Mouse (Mus musculus) C2C12 (cell line): ENCODE data around the gene Snapc5. TPM values are rescaled to one million over a fixed set of nuclear protein-coding genes. Genes with fewer than 3 reads are reported as not detected.

Experiments
- H3K27me3 ChIP-seq: one replicate; pipeline ENCODE4 v1.6.1; 2011; ENCODE audit not compliant: control insufficient read depth, insufficient read depth, insufficient read length
- H3K36me3 ChIP-seq: one replicate; pipeline ENCODE4 v1.6.1; 2011; ENCODE audit not compliant: control insufficient read depth, insufficient read depth
- H3K4me3 ChIP-seq: one replicate; pipeline ENCODE4 v1.5.1; 2011; ENCODE audit warnings: mild to moderate bottlenecking, control low read depth; ENCODE audit not compliant: poor library complexity, insufficient read depth, severe bottlenecking
- H3K79me2 ChIP-seq: one replicate; pipeline ENCODE4 v1.6.1; 2011; ENCODE audit not compliant: control insufficient read depth, insufficient read depth
- H3K79me3 ChIP-seq: one replicate; pipeline ENCODE4 v1.6.1; 2011; ENCODE audit warnings: low read depth, control low read depth
- H3ac ChIP-seq: one replicate; pipeline ENCODE3; 2011; ENCODE audit warnings: low read depth; ENCODE audit not compliant: control insufficient read depth, insufficient read length
- CEBPB ChIP-seq: IDR thresholded peaks from one replicate; pipeline ENCODE4 v1.6.1; 2011; ENCODE audit warnings: low read depth, mild to moderate bottlenecking, control low read depth, moderate library complexity
- CTCF ChIP-seq: IDR thresholded peaks from one replicate; pipeline ENCODE4 v1.5.1; 2011; ENCODE audit not compliant: control insufficient read depth, insufficient read depth, insufficient read length
- FOSL1 ChIP-seq: IDR thresholded peaks from one replicate; pipeline ENCODE4 v1.8.0; 2011; ENCODE audit warnings: mild to moderate bottlenecking, low read length; ENCODE audit not compliant: poor library complexity, insufficient read depth, severe bottlenecking
- MAX ChIP-seq: IDR thresholded peaks from one replicate; pipeline ENCODE4 v1.6.1; 2011; ENCODE audit warnings: mild to moderate bottlenecking, control low read depth
- MYOD1 ChIP-seq: IDR thresholded peaks from one replicate; pipeline ENCODE4 v1.6.1; 2011; ENCODE audit warnings: low read depth; ENCODE audit not compliant: control insufficient read depth, insufficient read length
- MYOG ChIP-seq: IDR thresholded peaks from one replicate; pipeline ENCODE4 v1.6.1; 2011; ENCODE audit not compliant: control insufficient read depth, insufficient read length; ENCODE audit errors: extremely low read depth
- USF1 ChIP-seq: IDR thresholded peaks from one replicate; pipeline ENCODE4 v1.6.1; 2011; ENCODE audit warnings: low read depth, mild to moderate bottlenecking, control low read depth, moderate library complexity
- polyA plus RNA-seq: library from polyadenylated mRNA; unstranded; fragments of >200 nt; fragmentation: generic; extraction: Trizol; gene quantifications from one replicate; pipeline ENCODE4 v1.2.1, GENCODE M21; 2012; ENCODE audit warnings: missing spikeins

Gene Snapc5
- polyA plus RNA-seq, 1 experiment: 6.0 TPM

GRCm38 (mm10) chr9:64220603-64221002, 41.5 kb downstream of the Snapc5 start:
- no peaks in the 10 kb centered on the region for H3K27me3 ChIP-seq
- H3K4me3 ChIP-seq: no peak overlapping the region
- TF ChIP-seq CTCF: no peak
- TF ChIP-seq FOSL1: no peak
- TF ChIP-seq MAX: no peak
- no peak for TF ChIP-seq MYOG
- TF ChIP-seq CEBPB: no peak
- peaks cover 67% of the 10 kb centered on the region for H3K79me2 ChIP-seq
- H3ac ChIP-seq: no peak overlapping the region
- H3K79me3 ChIP-seq: peaks cover 10% of the 10 kb centered on the region
- no peaks in the 10 kb centered on the region for H3K36me3 ChIP-seq

DNA sequence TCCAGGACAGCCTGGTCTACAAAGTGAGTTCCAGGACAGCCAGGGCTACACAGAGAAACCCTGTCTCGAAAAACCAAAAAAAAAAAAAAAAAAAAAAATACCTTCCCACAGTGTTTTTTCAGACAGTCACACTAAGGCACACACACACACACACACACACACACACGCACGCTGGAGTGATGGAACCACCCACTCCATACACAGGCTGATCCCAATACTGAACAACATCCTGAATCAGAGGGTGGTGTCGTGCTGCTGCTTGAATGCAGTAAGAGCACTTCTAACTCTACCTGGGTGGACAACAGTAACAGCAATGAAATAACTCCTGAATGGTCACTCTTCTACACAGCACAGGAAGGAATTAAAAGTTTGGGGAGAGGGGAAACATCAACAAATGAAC, 42.4 kb downstream of the Snapc5 start:
- H3ac ChIP-seq: no peak overlapping the region
- H3K36me3 ChIP-seq: no peaks in the 10 kb centered on the region
- peaks cover 58% of the 10 kb centered on the region for H3K79me2 ChIP-seq
- TF ChIP-seq CEBPB (no peak), FOSL1 (no peak), MAX (no peak), MYOD1 (no peak), CTCF (no peak), MYOG (no peak), USF1 (no peak)
- H3K79me3 ChIP-seq: peaks cover 8% of the 10 kb centered on the region
- H3K4me3 ChIP-seq: no peak overlapping the region
- no peaks in the 10 kb centered on the region for H3K27me3 ChIP-seq

- peaks cover 8% of the 10 kb centered on the region for H3K79me3 ChIP-seq
- H3K4me3 ChIP-seq: no peak overlapping the region
- H3K36me3 ChIP-seq: no peaks in the 10 kb centered on the region
- peaks cover 56% of the 10 kb centered on the region for H3K79me2 ChIP-seq
- no peaks in the 10 kb centered on the region for H3K27me3 ChIP-seq
- H3ac ChIP-seq: no peak overlapping the region
- TF ChIP-seq MYOD1: no peak
- TF ChIP-seq MYOG: no peak
- no peak for TF ChIP-seq USF1
These were observed 43.0 kb downstream of the Snapc5 start for GRCm38 (mm10) chr9:64222098-64222497.

GRCm38 (mm10) chr9:64225805-64226204, 46.7 kb downstream of the Snapc5 start:
- TF ChIP-seq FOSL1: no peak
- H3K4me3 ChIP-seq: no peak overlapping the region

DNA sequence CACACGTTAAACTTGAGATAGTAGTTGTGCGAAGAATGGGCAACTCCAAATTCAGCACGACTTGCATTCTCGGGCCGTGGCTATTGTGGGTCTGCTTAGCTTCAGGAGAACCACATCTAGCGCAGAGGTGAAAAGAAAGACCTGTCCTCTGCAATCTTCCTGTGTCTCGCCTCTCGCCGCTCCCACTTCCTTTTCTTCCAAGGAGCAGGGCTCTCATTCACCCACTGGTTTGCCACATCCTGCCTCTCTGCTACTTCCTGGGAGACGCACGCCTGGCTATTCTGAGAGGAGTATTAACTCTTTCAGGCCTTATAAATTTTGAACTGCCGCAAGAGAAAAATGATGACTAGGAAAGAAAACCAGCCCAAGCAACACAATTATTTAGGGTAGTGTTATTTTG, 48.7 kb downstream of the Snapc5 start:
- Histone ChIP-seq H3K79me3 (peaks cover 9% of the 10 kb centered on the region), H3K36me3 (no peaks in the 10 kb centered on the region), H3K4me3 (no peak overlapping the region), H3ac (no peak overlapping the region), H3K79me2 (peaks cover 62% of the 10 kb centered on the region), H3K27me3 (no peaks in the 10 kb centered on the region)
- TF ChIP-seq MAX: no peak
- no peak for TF ChIP-seq MYOG
- TF ChIP-seq CEBPB: no peak
- TF ChIP-seq MYOD1: no peak
- no peak for TF ChIP-seq FOSL1
- no peak for TF ChIP-seq CTCF
- no peak for TF ChIP-seq USF1

More at GRCm38 (mm10) chr9:64225805-64226204, 46.7 kb downstream of the Snapc5 start:
- H3K79me2 ChIP-seq: peaks cover 64% of the 10 kb centered on the region
- H3ac ChIP-seq: no peak overlapping the region
- H3K27me3 ChIP-seq: no peaks in the 10 kb centered on the region
- no peaks in the 10 kb centered on the region for H3K36me3 ChIP-seq
- peaks cover 9% of the 10 kb centered on the region for H3K79me3 ChIP-seq

GRCm38 (mm10) chr9:64228972-64229371, 49.9 kb downstream of the Snapc5 start:
- H3K36me3 ChIP-seq: no peaks in the 10 kb centered on the region
- no peak overlapping the region for H3K4me3 ChIP-seq
- H3ac ChIP-seq: no peak overlapping the region
- no peaks in the 10 kb centered on the region for H3K27me3 ChIP-seq
- H3K79me3 ChIP-seq: peaks cover 10% of the 10 kb centered on the region
- no peak for TF ChIP-seq MYOD1
- TF ChIP-seq USF1: no peak
- no peak for TF ChIP-seq MYOG
- TF ChIP-seq CEBPB: no peak
- no peak for TF ChIP-seq CTCF
- no peak for TF ChIP-seq MAX
- no peak for TF ChIP-seq FOSL1
- peaks cover 66% of the 10 kb centered on the region for H3K79me2 ChIP-seq

DNA sequence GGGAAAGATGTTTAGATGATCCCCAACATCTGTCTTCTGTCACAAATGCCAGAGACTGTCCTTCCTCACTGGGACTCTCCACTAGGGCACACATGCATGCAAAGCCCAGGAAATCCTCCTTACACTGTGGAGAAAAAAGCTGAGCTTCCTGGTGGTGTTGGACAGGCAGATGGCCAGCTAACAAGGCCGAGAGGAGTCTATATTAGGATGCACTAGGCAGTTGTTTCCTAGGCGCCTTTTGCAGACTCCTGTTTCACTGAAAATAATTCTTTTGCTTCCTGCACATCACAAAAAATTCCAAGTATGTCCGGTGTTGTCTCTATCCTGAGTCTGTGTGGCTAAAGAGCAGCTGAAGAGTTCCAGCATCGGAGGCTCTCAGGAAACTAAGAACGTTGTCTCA, 52.1 kb downstream of the Snapc5 start:
- no peak overlapping the region for H3K4me3 ChIP-seq
- H3K27me3 ChIP-seq: no peaks in the 10 kb centered on the region
- H3K36me3 ChIP-seq: no peaks in the 10 kb centered on the region
- H3ac ChIP-seq: no peak overlapping the region
- peaks cover 14% of the 10 kb centered on the region for H3K79me3 ChIP-seq
- TF ChIP-seq MYOG: no peak
- no peak for TF ChIP-seq CEBPB
- TF ChIP-seq MYOD1: no peak
- no peak for TF ChIP-seq MAX
- no peak for TF ChIP-seq CTCF
- no peak for TF ChIP-seq USF1
- TF ChIP-seq FOSL1: no peak
- peaks cover 69% of the 10 kb centered on the region for H3K79me2 ChIP-seq
